In the genomic region with DNA sequence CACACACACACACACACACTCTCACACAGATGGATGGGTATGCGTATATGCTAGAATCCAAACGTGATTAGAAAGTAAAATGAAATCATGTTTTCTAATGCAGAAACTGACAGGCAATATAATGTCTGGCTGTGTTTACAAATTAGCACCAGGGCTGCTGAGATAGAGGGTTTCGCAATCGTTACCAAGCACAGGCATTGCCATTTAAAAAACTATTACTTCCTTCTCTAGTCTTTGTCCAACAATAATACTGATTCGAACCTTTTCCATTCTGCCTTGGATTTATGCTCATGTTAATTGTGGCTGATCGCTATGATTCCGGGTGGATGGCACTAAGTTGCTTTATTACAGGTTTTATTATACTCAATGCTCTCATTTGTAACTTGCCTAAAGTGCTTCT, we compare ENCODE assay signal across 16 mouse cellular contexts. TPM values are rescaled to one million over a fixed set of nuclear protein-coding genes. Genes with fewer than 3 reads are reported as not detected.
DNase-seq lines count a peak whose midpoint lies in the region; ATAC-seq and TF ChIP-seq lines count a peak whose summit lies in the region.
"Had no signal": no experiment of that assay in that cellular context is flagged by ENCODE, and none has a peak within 500 bp of the region (broad histone marks: within the 10 kb centered on the region; RNA-seq: fewer than 3 reads in every experiment).

No protein-coding gene starts in this region.

- 5% methylated on average over 7 of the region's 7 CpGs for WGBS in hindbrain, embryonic 12.5 days
- WGBS in limb, embryonic 15.5 days = 5% methylated on average over 7 of the region's 7 CpGs
- WGBS in thymus, adult 2 months = 8% methylated on average over 7 of the region's 7 CpGs

- H3K9me3 ChIP-seq in hindbrain, embryonic 12.5 days (replicated peaks) = no peaks in the 10 kb centered on the region
- H3K9me3 ChIP-seq in limb, embryonic 15.5 days = no peaks in the 10 kb centered on the region
- H3K9me3 ChIP-seq: forebrain, embryonic 15.5 days; liver, embryonic 13.5 days had no signal

- peak; percentile 69 for DNase-seq in 416B (ENCODE audit: low read depth)
- peak; percentile 54 for DNase-seq in adipocyte (ENCODE audit: low spot score)
- DNase-seq in thymus, postnatal 0 days (ENCODE audit: low spot score) = no peak
- DNase-seq in thymus, adult 2 months = no peak
- DNase-seq in adrenal gland, postnatal 36 days = no peak
- no peak for DNase-seq in layer of hippocampus, adult 2 months (ENCODE audit: low spot score in 2 of 2)
- DNase-seq: adrenal gland, postnatal 25 days; cerebellum, adult 11-12 months; gastrocnemius, postnatal 25 days; kidney, postnatal 25 days; liver, embryonic 13.5 days; lung, postnatal 10 days had no signal

- H3K27me3 ChIP-seq in hindbrain, embryonic 12.5 days = peaks cover 64% of the 10 kb centered on the region
- H3K27me3 ChIP-seq in limb, embryonic 15.5 days = peaks cover 55% of the 10 kb centered on the region
- H3K27me3 ChIP-seq in thymus, adult 2 months (ENCODE audit: control insufficient read depth, insufficient read depth, low read length) = peaks cover 23% of the 10 kb centered on the region

- H3K4me2 ChIP-seq in hindbrain, embryonic 12.5 days (replicated peaks) = peak overlapping the region; percentile 81
- no peak overlapping the region for H3K4me2 ChIP-seq in limb, embryonic 15.5 days
- H3K4me2 ChIP-seq: forebrain, embryonic 15.5 days; liver, embryonic 13.5 days had no signal

- peak overlapping the region; percentile 49 for H3K4me3 ChIP-seq in hindbrain, embryonic 12.5 days
- H3K4me3 ChIP-seq in limb, embryonic 15.5 days = peak overlapping the region; percentile 12
- H3K4me3 ChIP-seq in thymus, adult 2 months (ENCODE audit: control insufficient read depth, insufficient read depth, low read length) = no peak overlapping the region
- H3K4me3 ChIP-seq in layer of hippocampus, adult 2 months = no peak overlapping the region
- H3K4me3 ChIP-seq: forebrain, embryonic 15.5 days; liver, embryonic 13.5 days had no signal

- no peak for TF ChIP-seq CTCF in thymus, adult 2 months (IDR thresholded peaks at IDR 0.05; ENCODE audit: borderline replicate concordance, control insufficient read depth, extremely low read depth, insufficient read depth, low read length, poor library complexity)
- TF ChIP-seq CTCF in layer of hippocampus, adult 2 months (conservative IDR thresholded peaks at IDR 0.05) = no peak

- peak overlapping the region; percentile 53 for H3K9ac ChIP-seq in hindbrain, embryonic 12.5 days
- H3K9ac ChIP-seq in limb, embryonic 15.5 days = no peak overlapping the region
- H3K9ac ChIP-seq: forebrain, embryonic 15.5 days; liver, embryonic 13.5 days had no signal

- H3K27ac ChIP-seq in hindbrain, embryonic 12.5 days = peak overlapping the region; percentile 72
- H3K27ac ChIP-seq in limb, embryonic 15.5 days = no peak overlapping the region
- no peak overlapping the region for H3K27ac ChIP-seq in thymus, adult 2 months (ENCODE audit: control insufficient read depth, insufficient read depth, low read length)
- no peak overlapping the region for H3K27ac ChIP-seq in layer of hippocampus, adult 2 months
- H3K27ac ChIP-seq: forebrain, embryonic 15.5 days; liver, embryonic 13.5 days; stomach, postnatal 0 days had no signal

- TF ChIP-seq POLR2A in thymus, adult 2 months (IDR thresholded peaks at IDR 0.05; ENCODE audit: control insufficient read depth, extremely low read depth, insufficient read depth, low read length, poor library complexity) = no peak

- no peak for ATAC-seq in hindbrain, embryonic 12.5 days (ENCODE audit: low FRiP score)
- ATAC-seq in limb, embryonic 15.5 days (ENCODE audit: insufficient number of reproducible peaks, low FRiP score, low TSS enrichment, low read depth) = no peak
- ATAC-seq: forebrain, embryonic 15.5 days had no signal

- peaks cover 14% of the 10 kb centered on the region for H3K4me1 ChIP-seq in hindbrain, embryonic 12.5 days
- H3K4me1 ChIP-seq in limb, embryonic 15.5 days = peaks cover 19% of the 10 kb centered on the region
- H3K4me1 ChIP-seq in thymus, adult 2 months (replicated peaks; ENCODE audit: control insufficient read depth, insufficient read depth, low read length) = peaks cover 14% of the 10 kb centered on the region

- H3K36me3 ChIP-seq in hindbrain, embryonic 12.5 days = no peaks in the 10 kb centered on the region
- no peaks in the 10 kb centered on the region for H3K36me3 ChIP-seq in limb, embryonic 15.5 days
- H3K36me3 ChIP-seq in thymus, adult 2 months (ENCODE audit: control insufficient read depth, insufficient read depth, low read length) = no peaks in the 10 kb centered on the region
- H3K36me3 ChIP-seq: forebrain, embryonic 15.5 days; liver, embryonic 13.5 days had no signal

RNA-seq across cellular contexts. Expression of gene Tfap2a, which starts 12.3 kb away (rescaled TPM):
- polyA plus RNA-seq in hindbrain, embryonic 12.5 days (2016; fragmentation: Nextera tagmentation; extraction: Ambion mirVana) = 20.5 and 21.1 TPM in 2 replicates
- 12.8 and 14.8 TPM in 2 replicates for polyA plus RNA-seq in limb, embryonic 15.5 days (2015; fragmentation: Nextera tagmentation; extraction: Ambion mirVana)
- 0.08 and 0.09 TPM in 2 replicates for polyA plus RNA-seq in thymus, postnatal 0 days (2015; fragmentation: Nextera tagmentation; extraction: Ambion mirVana)
- 2.0 and 2.2 TPM in 2 replicates for polyA plus RNA-seq in thymus, adult 2 months (2012; rRNA removed)
- under 1 TPM; 0.20 TPM for total RNA-seq in adrenal gland, postnatal 36 days (2021)
- under 1 TPM; 0.23 to 0.47 TPM for total RNA-seq in layer of hippocampus, adult 2 months (2021)
- total RNA-seq: gastrocnemius, postnatal 25 days had no signal
- polyA plus RNA-seq: liver, embryonic 13.5 days had no signal

Comparison
In these comparisons a context has a peak if more than half of its experiments do, and no peak if none do; other contexts are left out.
1. DNase-seq: peak in 416B (single experiment) and adipocyte (single experiment); none in thymus, postnatal 0 days (single experiment), thymus, adult 2 months (single experiment), adrenal gland, postnatal 36 days (0 of 2) and layer of hippocampus, adult 2 months (0 of 2).
2. H3K4me3 ChIP-seq: peak in hindbrain, embryonic 12.5 days (single experiment) and limb, embryonic 15.5 days (single experiment); none in thymus, adult 2 months (single experiment) and layer of hippocampus, adult 2 months (single experiment).